Mouse (Mus musculus) urinary bladder, adult 18-20 months (tissue): ENCODE measurements around the gene Slc30a10.

ENCODE experiments used
- DNase-seq, 2 experiments: peaks; one replicate each; pipeline ENCODE4 v3.0.0; 2022; ENCODE audit warnings: low spot score in 2 of 2, mixed read lengths in 2 of 2

Gene Slc30a10

DNA sequence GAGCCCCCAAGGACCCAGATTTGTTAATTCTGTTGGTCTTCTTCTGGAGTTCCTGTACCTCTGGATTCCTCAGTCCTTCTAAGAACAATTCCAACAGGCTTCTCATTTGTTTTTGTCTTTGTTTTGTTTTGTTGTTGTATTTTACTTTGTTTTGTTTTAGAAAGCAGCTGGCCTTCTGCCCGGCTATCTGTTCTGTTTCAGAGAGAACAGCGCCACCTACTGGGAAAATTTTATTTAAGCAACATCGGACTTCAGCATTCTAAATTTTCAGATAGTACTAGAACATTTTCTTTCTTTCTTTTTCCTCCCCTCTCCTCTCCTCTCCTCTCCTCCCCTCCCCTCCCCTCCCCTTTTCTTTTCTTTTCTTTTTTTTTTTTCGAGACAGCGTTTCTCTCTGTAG lies 62.9 kb downstream of the Slc30a10 start:
- DNase-seq = no peak
